Mouse (Mus musculus) MEL (cell line): Measurements from ENCODE around the gene Cdkal1. TPM values are rescaled to one million over a fixed set of nuclear protein-coding genes. Genes with fewer than 3 reads are reported as not detected.
A peak's percentile ranks its signal among the peaks of the same experiment; 100 is the strongest.

Source experiments
- DNase-seq: peaks from one replicate; pipeline ENCODE4 v3.0.0; 2011; ENCODE audit warnings: low read depth, low spot score
- H3K27ac ChIP-seq: 2 replicates; pipeline ENCODE4 v1.5.1; 2012; ENCODE audit warnings: low read depth, mild to moderate bottlenecking, control low read depth, low read length, moderate library complexity; ENCODE audit not compliant: control insufficient read depth
- H3K27me3 ChIP-seq, 2 experiments: fragments of 150-350 bp in 1 of 2; sonication (generic) in 1 of 2; 2 replicates each; pipeline ENCODE4 v1.6.1; 2012; ENCODE audit warnings: low read length in 2 of 2, mild to moderate bottlenecking in 2 of 2, improper control_type of control experiment in 1 of 2, moderate library complexity in 1 of 2; ENCODE audit not compliant: insufficient read depth in 2 of 2, control insufficient read depth in 1 of 2
- H3K36me3 ChIP-seq, 2 experiments: 2 replicates each; pipeline ENCODE4 v1.6.1; 2012 to 2014; ENCODE audit warnings: low read length in 2 of 2, improper control_type of control experiment in 1 of 2, inconsistent platforms in 1 of 2, mild to moderate bottlenecking in 1 of 2; ENCODE audit not compliant: insufficient read depth in 2 of 2, control insufficient read depth in 1 of 2
- H3K4me1 ChIP-seq, 2 experiments: fragments of 150-350 bp in 1 of 2; sonication (generic) in 1 of 2; 2 replicates each; pipeline ENCODE4 v1.6.1; 2012; ENCODE audit warnings: low read length in 2 of 2, improper control_type of control experiment in 1 of 2, mild to moderate bottlenecking in 1 of 2; ENCODE audit not compliant: insufficient read depth in 2 of 2, control insufficient read depth in 1 of 2
- H3K4me3 ChIP-seq, 2 experiments: fragments of 150-350 bp in 1 of 2; sonication (generic) in 1 of 2; 2 replicates each; pipeline ENCODE4 v1.5.1; 2012; ENCODE audit warnings: low read depth in 2 of 2, low read length in 2 of 2, mild to moderate bottlenecking in 2 of 2, moderate library complexity in 2 of 2, control low read depth in 1 of 2, improper control_type of control experiment in 1 of 2; ENCODE audit not compliant: control insufficient read depth in 1 of 2, insufficient read depth in 1 of 2
- H3K79me2 ChIP-seq: 2 replicates; pipeline ENCODE4 v1.6.1; 2012; ENCODE audit warnings: mild to moderate bottlenecking, low read length, moderate library complexity; ENCODE audit not compliant: control insufficient read depth, poor library complexity, insufficient read depth
- H3K9ac ChIP-seq: 2 replicates; pipeline ENCODE4 v1.6.1; 2012; ENCODE audit warnings: low read depth, mild to moderate bottlenecking, control low read depth, low read length, moderate library complexity; ENCODE audit not compliant: control insufficient read depth, poor library complexity, severe bottlenecking
- H3K9me3 ChIP-seq: fragments of 150-350 bp; sonication (generic); replicated peaks from 2 replicates; pipeline ENCODE4 v1.6.1; 2012; ENCODE audit warnings: mild to moderate bottlenecking, low read length, improper control_type of control experiment, moderate library complexity; ENCODE audit not compliant: insufficient read depth
- BHLHE40 ChIP-seq: IDR thresholded peaks from 2 replicates; pipeline ENCODE4 v1.6.1; 2012; ENCODE audit warnings: low read depth, mild to moderate bottlenecking, inconsistent platforms, low read length, improper control_type of control experiment, borderline replicate concordance
- CTCF ChIP-seq, 3 experiments: IDR thresholded peaks in 2 of 3; conservative IDR thresholded peaks in 1 of 3; 2 replicates each; pipeline ENCODE4 v1.5.1; 2011 to 2012; ENCODE audit warnings: low read length in 3 of 3, low read depth in 2 of 3, mild to moderate bottlenecking in 2 of 3, improper control_type of control experiment in 1 of 3, inconsistent platforms in 1 of 3, mixed read lengths in 1 of 3, moderate library complexity in 1 of 3; ENCODE audit not compliant: control insufficient read depth in 1 of 3, insufficient read depth in 1 of 3, poor library complexity in 1 of 3, severe bottlenecking in 1 of 3
- EP300 ChIP-seq, 2 experiments: IDR thresholded peaks; 2 replicates each; pipeline ENCODE4 v1.6.1; 2011; ENCODE audit warnings: improper control_type of control experiment in 2 of 2, low read length in 2 of 2, low read depth in 1 of 2, mild to moderate bottlenecking in 1 of 2
- GATA1 ChIP-seq: IDR thresholded peaks from 2 replicates; pipeline ENCODE4 v1.6.1; 2011; ENCODE audit warnings: low read depth, low read length, improper control_type of control experiment
- MAZ ChIP-seq: IDR thresholded peaks from 2 replicates; pipeline ENCODE4 v1.6.1; 2012; ENCODE audit warnings: low read depth, mild to moderate bottlenecking, inconsistent platforms, low read length, improper control_type of control experiment
- POLR2A ChIP-seq, 2 experiments: IDR thresholded peaks; 2 replicates each; pipeline ENCODE4 v1.6.1; 2011 to 2012; ENCODE audit warnings: low read length in 2 of 2, mild to moderate bottlenecking in 2 of 2, control low read depth in 1 of 2, improper control_type of control experiment in 1 of 2, low read depth in 1 of 2, moderate library complexity in 1 of 2; ENCODE audit not compliant: control insufficient read depth in 1 of 2, insufficient read depth in 1 of 2, poor library complexity in 1 of 2
- RCOR1 ChIP-seq: IDR thresholded peaks from 2 replicates; pipeline ENCODE4 v1.6.1; 2012; ENCODE audit warnings: low read depth, mild to moderate bottlenecking, inconsistent platforms, low read length, improper control_type of control experiment
- SIN3A ChIP-seq: IDR thresholded peaks from 2 replicates; pipeline ENCODE4 v1.6.1; 2012; ENCODE audit warnings: low read length, improper control_type of control experiment, inconsistent platforms
- SMC3 ChIP-seq: IDR thresholded peaks from 2 replicates; pipeline ENCODE4 v1.6.1; 2011; ENCODE audit warnings: low read depth, low read length, improper control_type of control experiment
- TCF12 ChIP-seq: IDR thresholded peaks from 2 replicates; pipeline ENCODE4 v1.6.1; 2014; ENCODE audit warnings: low read depth, mild to moderate bottlenecking, inconsistent platforms, low read length, improper control_type of control experiment, moderate library complexity
- ZC3H11A ChIP-seq: IDR thresholded peaks from 2 replicates; pipeline ENCODE4 v1.6.1; 2012; ENCODE audit warnings: low read depth, mild to moderate bottlenecking, inconsistent platforms, low read length, improper control_type of control experiment
- polyA plus RNA-seq, 2 experiments: library from polyadenylated mRNA; stranded (reverse) in 1 of 2; unstranded in 1 of 2; fragments of >175 nt in 1 of 2; fragments of >200 nt in 1 of 2; gene quantifications; 2 replicates each; pipeline versions ENCODE4 v1.2.1 to v1.2.4; 2012; ENCODE audit warnings: low replicate concordance in 2 of 2, low read depth in 1 of 2; ENCODE audit not compliant: insufficient read length in 2 of 2, insufficient read depth in 1 of 2, missing spikeins in 1 of 2
- total RNA-seq: library from RNA; depleted of rRNA; stranded (reverse); fragments of 300-350 nt; gene quantifications from 2 replicates; pipeline ENCODE4 v1.2.3, GENCODE M21; 2012

Gene Cdkal1
- total and polyA plus RNA-seq, 3 experiments, result 10.6 to 11.0 TPM; not detected in 1

GRCm38 (mm10) chr13:29818314-29818713 lies 37.2 kb downstream of the Cdkal1 start:
- no peaks in the 10 kb centered on the region for H3K36me3 ChIP-seq

GRCm38 (mm10) chr13:29810780-29811179 lies 44.7 kb downstream of the Cdkal1 start:
- no peaks in the 10 kb centered on the region for H3K27me3 ChIP-seq
- H3K36me3 ChIP-seq, result no peaks in the 10 kb centered on the region; a peak in 1 of 4 replicates
- no peak for DNase-seq
- H3K9me3 ChIP-seq, result no peaks in the 10 kb centered on the region
- H3K79me2 ChIP-seq, result no peaks in the 10 kb centered on the region
- H3K4me3 ChIP-seq, result no peak overlapping the region
- no peak for TF ChIP-seq CTCF (IDR thresholded peaks at IDR 0.05 in 2 of 3, conservative IDR thresholded peaks at IDR 0.05 in 1 of 3; ENCODE audit: control insufficient read depth in 1 of 3, insufficient read depth in 1 of 3, low read depth in 2 of 3, low read length in 3 of 3, poor library complexity in 1 of 3, severe bottlenecking in 1 of 3)
- TF ChIP-seq BHLHE40, result no peak
- no peak for TF ChIP-seq RCOR1
- H3K27ac ChIP-seq, result no peak overlapping the region
- 0 out of 4 replicates have a peak, but pooled peaks cover 0 to 3% of the 10 kb centered on the region in 2 experiments for H3K4me1 ChIP-seq
- H3K9ac ChIP-seq, result no peak overlapping the region

More at GRCm38 (mm10) chr13:29818314-29818713, 37.2 kb downstream of the Cdkal1 start:
- no peaks in the 10 kb centered on the region for H3K9me3 ChIP-seq
- TF ChIP-seq ZC3H11A, result no peak
- TF ChIP-seq EP300 (IDR thresholded peaks at IDR 0.05; ENCODE audit: low read depth in 1 of 2, low read length in 2 of 2), result 0 out of 4 replicates have a peak, but pooled peaks of 1 of the 2 experiments have one; percentile 7
- TF ChIP-seq, all 39 proteins: peak for 1
- no peak for DNase-seq
- Histone ChIP-seq H3K9ac (no peak overlapping the region), H3K4me3 (no peak overlapping the region), H3K27me3 (no peaks in the 10 kb centered on the region), H3K79me2 (peaks cover 1% of the 10 kb centered on the region), H3K27ac (no peak overlapping the region), H3K4me1 (no peaks in the 10 kb centered on the region)

GRCm38 (mm10) chr13:29808383-29808782 lies 47.1 kb downstream of the Cdkal1 start:
- H3K27me3 ChIP-seq, result no peaks in the 10 kb centered on the region
- no peak overlapping the region for H3K9ac ChIP-seq
- no peak for DNase-seq
- no peaks in the 10 kb centered on the region; a peak in 1 of 4 replicates for H3K36me3 ChIP-seq
- H3K79me2 ChIP-seq, result no peaks in the 10 kb centered on the region
- H3K4me3 ChIP-seq, result no peak overlapping the region
- no peaks in the 10 kb centered on the region for H3K9me3 ChIP-seq
- H3K4me1 ChIP-seq, result 0 out of 4 replicates have a peak, but pooled peaks cover 0 to 3% of the 10 kb centered on the region in 2 experiments
- H3K27ac ChIP-seq, result no peak overlapping the region
- TF ChIP-seq MAZ, result no peak
- no peak for TF ChIP-seq SIN3A
- no peak for TF ChIP-seq GATA1
- TF ChIP-seq POLR2A (IDR thresholded peaks at IDR 0.05; ENCODE audit: control insufficient read depth in 1 of 2, insufficient read depth in 1 of 2, low read depth in 1 of 2, low read length in 2 of 2, poor library complexity in 1 of 2), result no peak
- no peak for TF ChIP-seq SMC3
- no peak for TF ChIP-seq TCF12
